Mouse (Mus musculus) CH12.LX (cell line): Measurements from ENCODE around the gene Actl6b. TPM values are rescaled to one million over a fixed set of nuclear protein-coding genes. Genes with fewer than 3 reads are reported as not detected.

Source experiments
- DNase-seq: peaks from one replicate; pipeline ENCODE4 v3.0.0-alpha.2; 2013; ENCODE audit errors: extremely low read depth
- H3K27ac ChIP-seq: 2 replicates; pipeline ENCODE4 v1.5.1; 2012; ENCODE audit warnings: low read depth, mild to moderate bottlenecking, control low read depth, moderate library complexity; ENCODE audit not compliant: insufficient read depth
- H3K27me3 ChIP-seq: replicated peaks from 2 replicates; pipeline ENCODE3; 2012; ENCODE audit warnings: inconsistent platforms
- H3K36me3 ChIP-seq, 2 experiments: replicated peaks in 1 of 2; 2 replicates each; pipeline versions ENCODE3 to v1.6.1; 2012; ENCODE audit warnings: inconsistent platforms in 1 of 2, low read length in 1 of 2, mild to moderate bottlenecking in 1 of 2, mixed read lengths in 1 of 2, moderate library complexity in 1 of 2; ENCODE audit not compliant: control insufficient read depth in 1 of 2, insufficient read depth in 1 of 2
- H3K4me1 ChIP-seq, 2 experiments: 2 replicates each; pipeline ENCODE4 v1.6.1; 2012; ENCODE audit warnings: inconsistent platforms in 1 of 2, moderate library complexity in 1 of 2; ENCODE audit not compliant: insufficient read depth in 2 of 2, control insufficient read depth in 1 of 2
- H3K4me2 ChIP-seq: 2 replicates; pipeline ENCODE4 v1.6.1; 2012; ENCODE audit warnings: low read depth, mild to moderate bottlenecking, control low read depth; ENCODE audit not compliant: poor library complexity, insufficient read depth, severe bottlenecking
- H3K4me3 ChIP-seq, 3 experiments: fragments of 150-350 bp in 1 of 3; sonication (generic) in 1 of 3; replicated peaks in 1 of 3; 2 replicates each; pipeline versions ENCODE3 to v1.5.1; 2011 to 2012; ENCODE audit warnings: low read depth in 2 of 3, low read length in 2 of 3, mild to moderate bottlenecking in 2 of 3, moderate library complexity in 2 of 3, control low read depth in 1 of 3, improper control_type of control experiment in 1 of 3, inconsistent platforms in 1 of 3, mixed read lengths in 1 of 3; ENCODE audit not compliant: poor library complexity in 1 of 3
- H3K79me2 ChIP-seq: replicated peaks from 2 replicates; pipeline ENCODE4 v1.6.1; 2012; ENCODE audit warnings: mild to moderate bottlenecking, moderate library complexity; ENCODE audit not compliant: control insufficient read depth, poor library complexity, insufficient read depth, severe bottlenecking; ENCODE audit errors: extremely low read depth
- H3K9ac ChIP-seq: 2 replicates; pipeline ENCODE4 v1.6.1; 2012; ENCODE audit warnings: low read depth, mild to moderate bottlenecking, control low read depth, moderate library complexity; ENCODE audit not compliant: insufficient read depth
- H3K9me3 ChIP-seq: replicated peaks from 2 replicates; pipeline ENCODE3; 2012; ENCODE audit warnings: low read length, inconsistent platforms, mixed read lengths
- CTCF ChIP-seq, 2 experiments: IDR thresholded peaks in 1 of 2; conservative IDR thresholded peaks in 1 of 2; 2 replicates each; pipeline ENCODE4 v1.5.1; 2011 to 2012; ENCODE audit warnings: low read depth in 2 of 2, low read length in 2 of 2, improper control_type of control experiment in 1 of 2, inconsistent platforms in 1 of 2, mild to moderate bottlenecking in 1 of 2, moderate library complexity in 1 of 2
- ELF1 ChIP-seq: IDR thresholded peaks from 2 replicates; pipeline ENCODE4 v1.6.1; 2014; ENCODE audit warnings: low read depth, mild to moderate bottlenecking, inconsistent platforms, low read length, improper control_type of control experiment
- GABPA ChIP-seq: IDR thresholded peaks from 2 replicates; pipeline ENCODE4 v1.6.1; 2012; ENCODE audit warnings: low read depth, low read length, improper control_type of control experiment, inconsistent platforms; ENCODE audit not compliant: insufficient replicate concordance
- JUN ChIP-seq: IDR thresholded peaks from 2 replicates; pipeline ENCODE4 v1.6.1; 2011; ENCODE audit warnings: low read depth, mild to moderate bottlenecking, low read length, improper control_type of control experiment, moderate library complexity; ENCODE audit not compliant: insufficient read depth
- MAFK ChIP-seq: IDR thresholded peaks from 2 replicates; pipeline ENCODE4 v1.6.1; 2011; ENCODE audit warnings: low read length, improper control_type of control experiment; ENCODE audit not compliant: insufficient replicate concordance
- MAX ChIP-seq: IDR thresholded peaks from 2 replicates; pipeline ENCODE4 v1.6.1; 2011; ENCODE audit warnings: low read length, improper control_type of control experiment
- MEF2A ChIP-seq: IDR thresholded peaks from 2 replicates; pipeline ENCODE4 v1.6.1; 2014; ENCODE audit warnings: low read depth, mild to moderate bottlenecking, inconsistent platforms, low read length, improper control_type of control experiment, borderline replicate concordance
- MXI1 ChIP-seq: IDR thresholded peaks from 2 replicates; pipeline ENCODE4 v1.6.1; 2011; ENCODE audit warnings: mild to moderate bottlenecking, low read depth, low read length, improper control_type of control experiment
- NELFE ChIP-seq: IDR thresholded peaks from 2 replicates; pipeline ENCODE4 v1.6.1; 2011; ENCODE audit warnings: low read depth, low read length, improper control_type of control experiment
- POLR2A ChIP-seq: IDR thresholded peaks from 2 replicates; pipeline ENCODE4 v1.6.1; 2011; ENCODE audit warnings: low read depth, mild to moderate bottlenecking, improper control_type of control experiment, low read length
- POLR2AphosphoS2 ChIP-seq: IDR thresholded peaks from 2 replicates; pipeline ENCODE4 v1.6.1; 2011; ENCODE audit warnings: low read depth, low read length, improper control_type of control experiment
- RAD21 ChIP-seq: IDR thresholded peaks from 2 replicates; pipeline ENCODE4 v1.6.1; 2011; ENCODE audit warnings: low read depth, mild to moderate bottlenecking, low read length, improper control_type of control experiment, moderate library complexity
- RCOR1 ChIP-seq: conservative IDR thresholded peaks from 2 replicates; pipeline ENCODE4 v1.6.1; 2012; ENCODE audit warnings: low read depth, mild to moderate bottlenecking, inconsistent platforms, low read length, improper control_type of control experiment
- SMC3 ChIP-seq: IDR thresholded peaks from 2 replicates; pipeline ENCODE4 v1.6.1; 2011; ENCODE audit warnings: low read depth, low read length, improper control_type of control experiment
- TBP ChIP-seq: conservative IDR thresholded peaks from 2 replicates; pipeline ENCODE4 v1.6.1; 2011; ENCODE audit warnings: low read depth, low read length, improper control_type of control experiment
- USF1 ChIP-seq: IDR thresholded peaks from 2 replicates; pipeline ENCODE4 v1.6.1; 2014; ENCODE audit warnings: low read depth, mild to moderate bottlenecking, inconsistent platforms, low read length, improper control_type of control experiment
- ZC3H11A ChIP-seq: IDR thresholded peaks from 2 replicates; pipeline ENCODE4 v1.6.1; 2012; ENCODE audit warnings: low read depth, mild to moderate bottlenecking, inconsistent platforms, low read length, improper control_type of control experiment
- dilution Hi-C: fragments of 300-500 bp; cut with MboI; formaldehyde crosslinking; loops from 2 replicates; pipeline ENCODE4 v1.14.3; 2020; ENCODE audit warnings: low sequenced_read_pairs; ENCODE audit not compliant: extremely low pct_unique_long_range_greater_than_20kb, extremely low pct_ligation_motif_present
- in situ Hi-C: fragments of 300-500 bp; cut with MboI; formaldehyde crosslinking; loops from 3 replicates; pipeline ENCODE4 v1.14.3; 2019; ENCODE audit warnings: low sequenced_read_pairs, low pct_ligation_motif_present, low pct_unique_long_range_greater_than_20kb, mixed read lengths
- polyA plus RNA-seq: library from polyadenylated mRNA; unstranded; fragments of >175 nt; gene quantifications from 2 replicates; pipeline ENCODE4 v1.2.1, GENCODE M21; 2012; ENCODE audit warnings: low read depth; ENCODE audit not compliant: insufficient read length
- total RNA-seq, 2 experiments: library from RNA; depleted of rRNA; stranded (reverse); fragments of 300-350 nt in 1 of 2; fragments of >200 nt in 1 of 2; gene quantifications; 2 replicates each; pipeline ENCODE4 v1.2.3; 2012 to 2014

The Actl6b gene
- total and polyA plus RNA-seq, 3 experiments = not detected

DNA sequence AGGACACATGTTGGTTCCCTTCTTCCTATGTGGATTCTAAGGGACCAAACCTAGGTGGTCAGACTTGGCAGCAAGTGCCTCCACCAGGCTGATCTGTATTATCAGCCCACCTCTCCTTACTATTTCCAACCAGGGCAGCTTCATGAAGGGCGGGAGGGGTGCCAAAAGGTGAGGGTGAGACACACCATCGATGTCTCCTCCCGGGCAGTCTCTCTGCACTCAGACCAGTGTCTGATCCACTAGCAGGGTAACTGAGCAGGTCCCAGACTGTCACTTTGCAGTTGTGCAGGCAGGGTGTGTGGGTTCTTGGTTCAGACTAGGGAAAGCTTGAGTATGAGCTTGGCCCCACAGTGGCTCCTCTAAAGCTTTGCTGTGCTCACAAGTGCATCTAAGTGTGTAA is 38.5 kb upstream of the Actl6b start:
- no peak overlapping the region for H3K27ac ChIP-seq
- in situ Hi-C loops = loop anchor here (25.0 kb wide), 1 partner anchor 247 kb away; no protein-coding TSS in a partner anchor
- H3K27me3 ChIP-seq = no peaks in the 10 kb centered on the region
- H3K79me2 ChIP-seq = peaks cover 26% of the 10 kb centered on the region
- TF ChIP-seq ZC3H11A = no peak
- no peak for TF ChIP-seq POLR2AphosphoS2
- TF ChIP-seq RCOR1 = no peak
- no peak for TF ChIP-seq NELFE
- no peak for TF ChIP-seq POLR2A
- no peak for TF ChIP-seq TBP
- no peak for TF ChIP-seq MEF2A
- no peak for TF ChIP-seq SMC3
- TF ChIP-seq MXI1 = no peak
- no peak for TF ChIP-seq MAX
- no peak for TF ChIP-seq ELF1
- DNase-seq = no peak
- no peak overlapping the region for H3K4me3 ChIP-seq
- H3K9me3 ChIP-seq = no peaks in the 10 kb centered on the region
- H3K9ac ChIP-seq = no peak overlapping the region
- H3K4me2 ChIP-seq = no peak overlapping the region
- H3K36me3 ChIP-seq = peaks cover 18 to 63% of the 10 kb centered on the region in 2 experiments
- H3K4me1 ChIP-seq = peaks cover 3 to 29% of the 10 kb centered on the region in 2 experiments; a peak in 3 of 4 replicates
- dilution Hi-C loops = no loop called here

DNA sequence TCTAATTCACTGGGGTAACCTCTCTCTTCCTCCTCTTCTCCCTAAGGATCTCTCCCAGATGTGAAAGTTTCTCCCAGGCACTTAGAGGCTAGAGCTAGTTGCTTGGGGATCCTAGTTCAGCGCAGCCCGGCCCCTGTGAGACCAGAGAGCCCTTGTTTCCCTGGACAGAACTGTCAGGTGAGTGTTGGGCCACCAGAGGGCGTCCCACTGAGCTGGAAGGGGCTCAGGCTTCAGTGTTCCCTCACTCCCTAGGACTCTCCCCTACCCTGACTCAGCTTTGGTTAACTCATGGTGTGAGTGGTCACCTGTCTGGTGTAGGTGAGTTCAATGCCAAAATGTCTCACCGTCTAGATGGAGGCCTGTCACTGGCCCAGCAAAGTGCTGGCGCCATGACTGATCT is 34.9 kb upstream of the Actl6b start, which contains the start of gene Gigyf1:
Gene Gigyf1, plus strand, starts transcription at position 113 of the 400 bp plus-strand sequence.
- TF ChIP-seq ZC3H11A (no peak), MAFK (no peak), RAD21 (peak; percentile 19), GABPA (no peak), CTCF (conservative IDR thresholded peaks at IDR 0.05 in 1 of 2, IDR thresholded peaks at IDR 0.05 in 1 of 2; ENCODE audit: low read depth in 2 of 2, low read length in 2 of 2) (peak; percentile 18 to 58; a peak in 2 of 4 replicates), USF1 (no peak), SMC3 (peak; percentile 56), JUN (no peak)
- peaks cover 9% of the 10 kb centered on the region for H3K79me2 ChIP-seq
- no peak within 1 kb of the TSS for H3K9ac ChIP-seq
- H3K4me1 ChIP-seq = peaks cover 0 to 11% of the 10 kb centered on the region in 2 experiments; a peak in 2 of 4 replicates
- peaks cover 54 to 86% of the 10 kb centered on the region in 2 experiments for H3K36me3 ChIP-seq
- H3K4me3 ChIP-seq = no peak within 1 kb of the TSS
- no peak within 1 kb of the TSS for H3K4me2 ChIP-seq
- H3K9me3 ChIP-seq = no peaks in the 10 kb centered on the region
- in situ Hi-C loops = loop anchor here (25.0 kb wide), 1 partner anchor 244 kb away; no protein-coding TSS in a partner anchor
- DNase-seq = peak; percentile 29
- H3K27me3 ChIP-seq = no peaks in the 10 kb centered on the region
- no peak within 1 kb of the TSS for H3K27ac ChIP-seq
- dilution Hi-C loops = no loop called here
